Mouse (Mus musculus): ENCODE measurements around the gene Gm9732. TPM values are rescaled to one million over a fixed set of nuclear protein-coding genes. Genes with fewer than 3 reads are reported as not detected.
"Not testable (repeated sequence)": the region's sequence is repeated elsewhere in the genome, so short reads cannot be mapped to it uniquely, and the experiment has no call there.

Gene Gm9732
- polyA plus RNA-seq, 1 experiment from 2014 or later = not detected

DNA sequence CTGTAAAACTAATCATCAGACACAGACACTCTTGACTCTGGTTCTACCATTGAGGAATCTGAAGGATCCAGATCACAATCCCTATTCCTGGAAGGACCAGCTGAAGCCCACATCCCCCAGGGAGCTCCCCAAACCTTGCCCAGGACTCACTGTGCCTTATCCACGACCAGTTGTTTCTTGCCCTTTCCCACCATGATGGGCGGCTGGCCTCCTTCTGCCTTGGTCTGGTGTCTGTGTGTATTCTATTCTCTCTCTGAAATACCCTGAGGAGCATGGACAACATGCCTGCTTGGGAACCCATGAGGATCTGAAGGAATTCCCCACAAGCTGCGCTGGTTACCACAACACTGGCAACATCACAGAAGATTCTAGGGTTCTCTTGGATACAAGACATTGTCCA is 18.7 kb downstream of the Gm9732 start, which contains the start of gene Gm8127:
Gm8127 (minus strand) TSS at position 330 of the 400 bp plus-strand sequence.
- H3K79me2 ChIP-seq (ENCODE audit: inconsistent target); H3K36me3 ChIP-seq (ENCODE audit: inconsistent target); H3K27ac ChIP-seq; H3K4me3 ChIP-seq (ENCODE audit: inconsistent target): not testable (repeated sequence)
- 86% methylated on average over 3 of the region's 3 CpGs for WGBS (ENCODE audit: missing documents)

DNA sequence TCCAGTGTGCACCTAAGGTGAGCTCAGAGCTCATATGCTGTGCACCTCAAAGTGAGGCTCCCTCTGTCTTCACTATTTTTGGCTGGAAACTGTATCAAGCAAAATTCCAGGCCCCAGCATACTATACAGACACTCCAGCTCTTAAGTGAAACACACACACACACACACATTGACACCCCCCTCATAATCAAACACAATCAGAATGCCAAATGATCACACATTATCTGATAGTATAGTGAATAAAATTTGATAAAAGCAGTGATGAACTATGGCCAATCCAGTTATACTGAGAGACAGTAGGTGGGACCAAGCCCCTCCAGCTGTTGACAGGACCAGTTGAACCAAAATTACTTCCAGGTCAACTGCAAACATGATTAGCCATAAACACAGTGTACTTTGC is 44.7 kb downstream of the Gm9732 start:
- H3K27ac ChIP-seq = not testable (repeated sequence)

DNA sequence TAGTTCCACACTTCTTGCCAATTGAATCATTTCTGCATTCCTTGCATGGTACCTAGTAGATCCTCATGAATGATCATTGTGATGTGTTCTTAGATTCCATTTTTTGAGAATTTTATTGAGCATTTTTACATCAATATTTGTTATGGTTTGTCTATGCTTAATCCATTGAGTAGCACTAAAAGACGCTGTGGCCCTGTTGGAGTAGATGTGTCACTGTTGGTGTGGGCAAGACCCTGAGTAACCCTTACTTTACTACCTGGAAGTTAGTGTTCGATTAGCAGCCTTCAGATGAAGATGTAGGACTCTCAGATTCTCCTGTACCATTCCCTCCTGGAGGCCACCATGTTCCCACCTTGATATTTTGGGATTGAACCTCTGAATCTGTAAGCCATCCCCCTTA is 53.8 kb downstream of the Gm9732 start:
- not testable (repeated sequence) for H3K79me2 ChIP-seq (ENCODE audit: inconsistent target); H3K27ac ChIP-seq; H3K36me3 ChIP-seq (ENCODE audit: inconsistent target); H3K4me3 ChIP-seq (ENCODE audit: inconsistent target)
- WGBS (ENCODE audit: missing documents) = 82% methylated on average over 1 of the region's 2 CpGs

More for the DNA sequence above, 44.7 kb downstream of the Gm9732 start:
- not testable (repeated sequence) for H3K4me3 ChIP-seq (ENCODE audit: inconsistent target); H3K79me2 ChIP-seq (ENCODE audit: inconsistent target); H3K36me3 ChIP-seq (ENCODE audit: inconsistent target)

DNA sequence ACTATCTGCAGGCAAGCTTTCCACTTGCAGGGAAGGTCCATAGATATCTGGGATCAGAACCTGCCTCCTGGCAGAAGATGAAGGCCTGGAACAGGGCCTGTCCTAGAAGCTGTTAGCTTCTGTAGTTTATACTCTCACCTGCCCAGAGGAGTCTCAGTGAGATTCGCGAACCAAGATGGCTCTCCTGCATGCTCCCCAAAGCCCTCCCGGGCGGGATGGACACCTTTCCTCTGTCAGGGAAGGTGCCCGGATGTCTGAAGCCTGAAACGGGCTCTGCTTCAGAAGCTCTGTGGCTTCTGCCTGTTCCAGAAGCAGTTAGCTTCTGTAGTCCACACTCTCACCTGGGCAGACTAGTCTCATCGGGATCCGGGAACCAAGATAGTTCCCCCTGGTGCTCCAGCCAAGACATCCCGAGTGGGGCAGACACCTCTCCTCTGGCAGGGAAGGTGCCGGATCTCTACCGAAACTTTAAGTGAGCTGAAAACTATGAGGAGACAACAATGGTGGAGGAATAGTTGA is 56.6 kb downstream of the Gm9732 start:
- WGBS (ENCODE audit: missing documents) = 93% methylated on average over 9 of the region's 11 CpGs
- not testable (repeated sequence) for H3K36me3 ChIP-seq (ENCODE audit: inconsistent target); H3K27ac ChIP-seq; H3K79me2 ChIP-seq (ENCODE audit: inconsistent target); H3K4me3 ChIP-seq (ENCODE audit: inconsistent target)

DNA sequence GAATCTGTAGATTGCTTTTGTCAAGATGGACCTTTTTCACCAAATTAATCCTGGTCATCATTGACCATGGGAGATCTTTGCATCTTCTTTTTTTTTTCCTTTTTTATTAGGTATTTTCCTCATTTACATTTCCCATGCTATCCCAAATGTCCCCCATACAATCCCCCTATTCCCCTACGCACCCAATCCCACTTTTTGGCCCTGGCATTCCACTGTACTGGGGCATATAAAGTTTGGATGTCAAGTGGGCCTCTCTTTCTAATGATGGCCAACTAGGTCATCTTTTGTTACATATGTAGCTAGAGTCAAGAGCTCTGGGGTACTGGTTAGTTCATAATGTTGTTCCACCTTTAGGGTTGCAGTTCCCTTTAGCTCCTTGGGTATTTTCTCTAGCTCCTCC is 62.8 kb downstream of the Gm9732 start:
- H3K79me2 ChIP-seq (ENCODE audit: inconsistent target); H3K4me3 ChIP-seq (ENCODE audit: inconsistent target); H3K36me3 ChIP-seq (ENCODE audit: inconsistent target); H3K27ac ChIP-seq: not testable (repeated sequence)
- 39% methylated on average over 1 of the region's 1 CpGs for WGBS (ENCODE audit: missing documents)

DNA sequence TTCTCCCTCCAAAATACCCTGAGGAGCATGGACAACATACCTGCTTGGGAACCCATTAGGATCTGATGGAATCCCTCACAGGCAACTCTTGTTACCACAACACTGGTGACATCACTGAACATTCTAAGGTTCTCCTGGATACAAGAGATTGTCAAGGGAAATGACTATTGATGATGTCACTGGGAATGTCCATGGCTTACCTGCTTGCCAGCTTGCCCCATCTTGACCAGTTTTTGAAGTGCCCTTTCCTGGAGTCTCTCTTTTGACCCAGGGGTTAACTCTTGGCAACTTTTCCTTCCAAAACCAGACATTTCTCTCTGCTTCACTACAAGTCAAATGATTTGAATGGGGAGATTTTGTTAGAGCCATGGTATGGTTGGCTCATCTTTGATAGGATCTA is 72.9 kb downstream of the Gm9732 start, which contains the start of gene 1700001F09Rik:
1700001F09Rik (minus strand) TSS at position 101 of the 400 bp plus-strand sequence.
- not testable (repeated sequence) for H3K36me3 ChIP-seq (ENCODE audit: inconsistent target); H3K4me3 ChIP-seq (ENCODE audit: inconsistent target); H3K27ac ChIP-seq; H3K79me2 ChIP-seq (ENCODE audit: inconsistent target)

DNA sequence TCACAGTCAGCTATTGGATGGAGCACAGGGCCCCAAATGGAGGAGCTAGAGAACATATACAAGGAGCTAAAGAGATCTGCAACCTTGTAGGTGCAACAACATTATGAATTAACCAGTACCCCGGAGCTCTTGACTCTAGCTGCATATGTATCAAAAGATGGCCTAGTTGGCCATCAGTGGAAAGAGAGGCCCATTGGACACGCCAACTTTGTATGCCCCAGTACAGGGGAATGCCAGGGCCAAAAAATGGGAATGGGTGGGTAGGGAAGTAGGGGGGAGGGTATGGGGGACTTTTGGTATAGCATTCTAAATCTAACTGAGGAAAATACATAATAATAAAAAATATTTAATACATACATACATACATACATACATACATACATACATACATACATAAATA is 78.1 kb downstream of the Gm9732 start:
- H3K27ac ChIP-seq; H3K79me2 ChIP-seq (ENCODE audit: inconsistent target); H3K36me3 ChIP-seq (ENCODE audit: inconsistent target); H3K4me3 ChIP-seq (ENCODE audit: inconsistent target): not testable (repeated sequence)
- 78% methylated on average over 2 of the region's 2 CpGs for WGBS (ENCODE audit: missing documents)

Other genes with a start within 250 kb of the Gm9732 start
- not detected in 3 replicates for gene Gm8094, start 198.4 kb upstream of the Gm9732 start, polyA plus RNA-seq (2018)
- not detected in 3 replicates for gene Gm8104, start 174.4 kb upstream of the Gm9732 start, polyA plus RNA-seq (2018)
- gene Gm7233, start 95.2 kb upstream of the Gm9732 start, polyA plus RNA-seq (2018) = not detected in 3 replicates
- not detected in 3 replicates for gene Gm8122, start 39.7 kb upstream of the Gm9732 start, polyA plus RNA-seq (2018)
- not detected in 3 replicates for gene Gm8126, start 16.4 kb upstream of the Gm9732 start, polyA plus RNA-seq (2018)
- not detected in 3 replicates for gene Gm8127, start 18.8 kb downstream of the Gm9732 start, polyA plus RNA-seq (2018)
- not detected in 3 replicates for gene 1700001F09Rik, start 72.8 kb downstream of the Gm9732 start, polyA plus RNA-seq (2018)
- gene Gm8138, start 141.3 kb downstream of the Gm9732 start, polyA plus RNA-seq (2018) = not detected in 3 replicates